Mouse (Mus musculus) brain, embryonic 14.5 days (tissue): ENCODE results near the gene Trub2.

Source experiments
- CTCF ChIP-seq: fragments of 200-500 bp; IDR thresholded peaks from 2 replicates; pipeline ENCODE4 v1.5.1; 2012; ENCODE audit warnings: inconsistent platforms, mild to moderate bottlenecking, moderate library complexity, borderline replicate concordance; ENCODE audit not compliant: insufficient read depth, insufficient read length; ENCODE audit errors: extremely low read depth
- POLR2A ChIP-seq: fragments of 200-500 bp; IDR thresholded peaks from 2 replicates; pipeline ENCODE4 v1.6.1; 2012; ENCODE audit warnings: mild to moderate bottlenecking, inconsistent platforms, borderline replicate concordance; ENCODE audit not compliant: poor library complexity, insufficient read depth, insufficient read length, severe bottlenecking; ENCODE audit errors: extremely low read depth

DNA sequence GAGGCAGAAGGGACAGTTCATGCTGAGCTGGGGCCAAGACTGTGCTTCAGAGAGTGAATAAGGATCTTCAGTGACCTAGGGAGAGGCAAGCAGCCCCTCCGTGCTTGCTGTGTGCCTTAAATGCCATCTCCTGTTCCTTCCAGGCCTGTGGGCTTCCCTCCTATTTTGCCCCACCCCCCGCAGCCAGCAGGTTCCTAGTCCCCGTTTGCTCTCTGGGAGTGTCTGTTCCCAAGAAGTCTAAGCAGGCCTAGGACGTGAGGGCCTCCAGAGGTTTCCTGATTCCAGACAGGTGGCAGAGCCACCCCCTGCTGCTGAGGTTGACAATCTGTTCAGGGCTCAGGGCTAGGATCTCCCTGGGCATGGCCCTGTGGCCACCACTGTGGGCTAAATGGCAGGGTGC is 49.5 kb downstream of the Trub2 start:
- TF ChIP-seq POLR2A (no peak), CTCF (no peak)
